Mouse (Mus musculus) c-Kit-positive CD71-positive TER-119-negative erythroid progenitor cells, embryonic 14.5 days (primary cell): ENCODE measurements around the gene Tgm1.
"Not testable (repeated sequence)": the region's sequence is repeated elsewhere in the genome, so short reads cannot be mapped to it uniquely, and the experiment has no call there.

Experiments used
- DNase-seq: peaks from one replicate; pipeline ENCODE4 v3.0.0-alpha.2; 2013; ENCODE audit warnings: low read depth

The Tgm1 gene

DNA sequence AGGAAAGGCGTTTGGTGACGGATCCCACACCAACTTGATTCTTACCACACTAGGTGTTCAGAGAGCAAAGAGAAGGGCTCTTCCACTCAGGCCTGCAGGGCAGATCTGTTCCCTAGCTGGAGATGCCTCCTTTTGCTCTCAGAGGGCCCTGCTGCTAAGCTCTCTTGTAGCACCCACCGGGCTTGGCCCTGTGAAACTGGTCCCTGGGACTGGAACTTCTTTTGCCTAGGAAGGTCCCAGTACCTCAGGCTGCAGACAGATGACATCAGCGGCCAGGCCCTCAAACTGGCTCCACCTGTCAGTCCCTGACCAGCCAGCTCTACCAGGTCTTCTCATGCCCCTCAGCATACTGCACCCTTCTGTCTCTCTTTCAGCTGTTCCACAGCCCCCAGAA is at the start of gene Tgm1:
Gene Tgm1 (minus strand): TSS at position 198 of the 394 bp plus-strand sequence.
- no peak for DNase-seq

DNA sequence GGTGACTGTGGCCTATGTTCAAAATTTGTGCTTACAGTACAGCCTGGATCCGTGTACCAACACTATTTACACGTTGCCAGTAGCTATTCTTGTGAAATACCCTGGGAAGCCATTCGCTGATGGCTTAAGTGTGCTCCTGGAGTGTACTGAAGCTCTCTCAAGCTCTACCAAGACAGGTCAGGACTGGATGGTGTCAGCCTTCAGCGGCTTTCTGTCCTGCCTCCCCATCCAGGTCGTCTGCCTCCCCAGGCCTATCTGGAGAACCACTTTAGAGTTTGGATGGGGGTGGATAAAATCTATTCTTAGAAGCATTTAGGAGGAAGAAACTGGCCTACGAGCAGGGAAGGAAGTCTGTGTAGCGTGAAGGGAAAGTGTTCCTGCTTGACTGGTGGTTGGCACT is 49.4 kb upstream of the Tgm1 start:
- no peak for DNase-seq

GRCm38 (mm10) chr14:55762001-55762821 is 48.5 kb upstream of the Tgm1 start:
- DNase-seq: no peak

DNA sequence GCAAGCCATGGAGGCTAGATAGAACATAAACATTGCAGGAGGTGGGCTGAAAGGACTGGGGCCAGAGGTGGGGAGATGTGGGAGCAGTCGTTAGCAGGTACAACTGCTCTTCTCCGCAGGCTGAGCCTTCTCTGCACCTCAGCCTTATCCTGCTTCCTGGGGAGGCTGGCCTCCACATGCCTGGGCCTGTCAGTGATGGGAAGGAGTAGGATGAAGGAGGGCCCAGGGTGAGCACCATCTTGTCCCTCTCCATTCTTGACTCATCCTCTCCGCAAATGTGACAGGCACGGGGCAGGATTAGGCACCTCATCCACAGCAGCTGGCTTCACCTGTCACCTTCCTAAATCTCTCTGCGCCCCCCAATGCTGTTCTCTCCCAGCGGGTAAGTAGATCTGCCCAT is 47.4 kb upstream of the Tgm1 start, which contains the start of gene Ltb4r2:
Gene Ltb4r2 (plus strand): TSS at position 266 of the 400 bp plus-strand sequence.
- no peak for DNase-seq

- not testable (repeated sequence) for DNase-seq
Measured at GRCm38 (mm10) chr14:55760156-55760555, 46.4 kb upstream of the Tgm1 start.

- DNase-seq: peak; percentile 62
Measured at GRCm38 (mm10) chr14:55758363-55758784, 44.6 kb upstream of the Tgm1 start, which contains the start of gene Cideb. Gene Cideb, minus strand, starts transcription at chr14:55758458.

DNA sequence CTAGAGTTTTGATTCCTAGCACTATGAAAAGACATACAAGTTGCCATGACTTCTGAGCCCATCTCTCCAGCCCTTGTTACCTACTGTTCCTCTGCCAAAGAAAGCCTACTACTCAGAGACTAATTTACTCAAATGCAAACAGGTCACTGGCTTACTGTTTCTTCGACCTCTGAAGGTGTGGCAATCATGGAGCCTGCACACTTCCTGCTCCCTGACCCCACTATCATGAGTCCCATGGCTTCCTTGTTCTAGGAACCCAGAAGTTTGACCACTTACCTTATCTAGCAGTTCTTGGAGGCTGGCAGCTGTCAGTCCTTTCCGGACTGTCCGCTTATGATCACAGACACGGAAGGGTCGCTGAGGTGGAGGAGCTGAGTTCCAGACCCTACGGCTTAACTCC is 43.8 kb upstream of the Tgm1 start:
- DNase-seq: no peak

- DNase-seq: no peak
Measured at GRCm38 (mm10) chr14:55747051-55747847, 33.5 kb upstream of the Tgm1 start.

DNA sequence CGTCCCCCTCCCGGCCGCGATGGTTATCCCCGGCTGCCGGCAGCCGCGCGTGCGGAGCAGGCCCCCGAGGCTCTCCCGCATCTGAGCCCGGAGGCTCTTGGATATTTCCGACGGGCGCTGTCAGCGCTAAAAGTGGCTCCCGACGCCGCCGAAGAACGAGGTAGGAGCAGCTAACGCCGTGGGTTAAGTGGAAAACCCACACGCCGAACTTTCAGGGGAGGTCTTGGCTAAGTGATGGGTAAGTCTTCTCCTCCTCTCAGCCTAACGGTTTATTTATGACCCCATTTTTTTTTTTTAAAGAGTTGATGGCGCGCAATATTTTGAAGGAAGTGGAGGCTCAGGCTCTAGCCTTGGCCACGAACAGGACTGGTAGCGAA is 32.1 kb upstream of the Tgm1 start:
- DNase-seq: no peak

DNA sequence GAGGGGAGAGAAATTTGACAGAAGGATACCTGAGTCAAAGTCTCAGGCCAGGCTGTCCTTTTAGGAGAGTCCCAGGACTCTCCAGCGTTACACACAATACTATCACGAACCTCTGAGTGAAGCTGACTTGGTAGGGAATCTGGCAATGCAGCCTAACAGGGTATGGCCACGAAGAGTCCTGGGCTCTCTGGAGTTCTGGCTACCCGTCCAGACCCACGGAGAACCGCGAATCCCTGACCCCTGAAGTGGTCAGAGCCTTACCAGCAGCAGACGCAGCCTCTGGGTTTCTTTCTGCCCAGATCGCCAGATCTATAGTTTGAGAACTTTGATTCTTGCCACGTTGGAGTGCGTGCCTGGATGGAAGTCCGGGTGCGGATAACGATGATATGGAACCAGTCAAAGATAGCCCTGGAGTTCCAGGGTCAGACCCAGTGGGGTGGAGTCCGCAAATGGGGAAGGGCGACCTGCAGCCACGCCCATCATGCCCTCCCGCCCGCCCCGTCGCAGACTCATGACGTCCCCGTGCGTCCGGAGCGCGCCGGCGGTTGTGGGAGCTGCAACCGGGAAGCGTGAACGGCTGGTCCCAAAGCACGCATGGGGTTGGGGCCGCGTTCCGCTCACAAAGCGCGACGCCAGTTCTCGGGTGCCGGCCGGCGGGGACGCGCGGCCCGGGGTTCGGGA is 31.6 kb upstream of the Tgm1 start, which contains the start of the genes Dhrs1 and Nop9:
Gene Dhrs1 (minus strand): TSS at position 511 of the 681 bp plus-strand sequence.
Gene Nop9 (plus strand): TSS at position 514 of the 681 bp plus-strand sequence.
- no peak for DNase-seq

- DNase-seq: peak; percentile 83
Measured at GRCm38 (mm10) chr14:55743711-55744110, 30.0 kb upstream of the Tgm1 start.

DNA sequence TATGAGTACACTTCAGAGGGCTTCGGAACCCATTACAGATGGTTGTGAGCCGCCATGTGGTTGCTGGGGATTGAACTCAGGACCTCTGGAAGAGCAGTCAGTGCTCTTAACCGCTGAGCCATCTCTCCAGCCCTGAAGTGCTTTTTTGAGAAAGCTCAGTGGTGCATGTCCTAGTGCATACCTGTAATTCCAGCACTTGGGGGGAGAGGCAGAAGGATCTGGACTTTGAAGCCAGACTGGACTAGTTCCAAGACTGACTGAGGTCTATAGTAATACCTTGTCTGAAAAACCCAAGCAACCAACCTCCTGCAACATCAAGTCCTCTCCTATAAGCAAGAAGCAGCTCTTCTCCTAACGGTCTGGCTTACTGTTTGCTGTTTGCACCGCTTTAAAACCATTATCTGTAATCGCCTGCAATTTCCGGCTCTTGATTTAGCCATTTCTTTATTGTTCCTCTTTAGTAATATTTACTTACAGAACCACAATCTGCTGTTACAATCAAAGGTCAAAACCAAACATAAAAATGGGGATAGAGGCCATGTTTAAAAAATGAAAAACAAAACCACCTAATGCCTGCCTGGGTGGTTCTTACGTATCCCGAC is 23.5 kb upstream of the Tgm1 start:
- no peak for DNase-seq

DNA sequence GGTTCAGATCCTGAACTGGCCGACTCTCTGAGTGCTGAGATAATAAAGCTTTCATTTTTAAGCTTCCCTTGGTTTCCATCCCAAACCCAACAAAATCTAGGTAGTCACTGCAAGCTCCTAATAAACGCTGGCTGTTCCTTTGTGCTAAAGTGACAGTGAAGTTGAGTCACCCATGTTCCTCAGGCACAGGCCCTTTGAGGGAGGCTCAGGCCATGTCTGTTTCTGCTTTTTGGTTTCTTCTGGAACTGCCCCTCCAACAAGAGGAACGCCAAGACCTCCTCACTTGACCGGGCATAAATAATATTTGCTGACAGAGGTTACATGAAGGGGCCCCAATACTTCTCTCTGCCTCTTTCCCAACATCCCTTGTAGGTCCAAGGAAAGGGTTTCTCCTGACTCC is 22.0 kb upstream of the Tgm1 start:
- no peak for DNase-seq

GRCm38 (mm10) chr14:55735334-55735733 is 21.6 kb upstream of the Tgm1 start:
- no peak for DNase-seq

GRCm38 (mm10) chr14:55734869-55735268 is 21.1 kb upstream of the Tgm1 start:
- no peak for DNase-seq

GRCm38 (mm10) chr14:55733889-55734288 is 20.2 kb upstream of the Tgm1 start:
- DNase-seq: no peak

DNA sequence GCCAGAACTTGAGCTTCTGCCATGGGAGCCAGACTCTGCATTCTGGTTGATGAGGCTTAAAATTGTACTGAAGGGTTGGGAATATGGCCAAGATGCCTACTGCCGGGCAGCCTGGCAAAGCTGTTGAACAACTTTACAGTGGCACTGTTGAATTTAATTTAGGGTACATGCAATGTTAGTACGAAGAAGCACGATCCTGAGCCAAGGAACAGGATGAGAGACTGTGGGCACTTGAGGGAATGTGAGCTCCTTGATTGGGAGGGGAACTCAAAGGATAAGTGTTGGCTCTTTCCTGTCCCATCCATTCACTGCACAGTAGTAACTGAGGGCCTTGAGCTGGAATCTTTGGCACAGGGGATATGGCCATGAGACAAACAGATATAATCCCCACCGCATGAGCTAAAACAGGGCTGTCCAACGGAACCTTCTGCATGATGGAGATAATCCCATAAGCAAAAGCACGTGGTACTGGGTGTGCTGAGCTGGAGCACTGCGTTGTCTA is 16.9 kb upstream of the Tgm1 start:
- DNase-seq: no peak

DNA sequence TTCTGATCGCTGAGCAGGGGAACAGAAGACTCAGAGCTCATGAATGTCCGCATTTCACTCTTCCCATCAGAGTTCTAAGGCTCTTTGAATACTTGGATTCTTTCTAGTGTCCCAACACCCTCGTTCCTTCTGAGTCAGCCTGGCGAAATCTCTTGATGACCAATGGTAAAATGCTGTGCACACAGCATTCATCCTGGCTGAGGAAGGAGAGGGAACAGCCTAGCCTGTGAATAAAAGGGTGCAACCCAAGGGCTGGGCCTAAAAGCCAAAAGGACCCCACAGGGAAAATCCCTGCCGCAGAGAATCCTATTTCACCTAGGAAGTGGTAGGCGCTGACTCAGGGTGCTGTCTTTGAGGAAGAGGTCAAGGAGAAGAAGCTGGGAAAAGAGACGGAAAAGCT is 16.4 kb upstream of the Tgm1 start:
- no peak for DNase-seq

GRCm38 (mm10) chr14:55727889-55728685 is 14.4 kb upstream of the Tgm1 start:
- no peak for DNase-seq

DNA sequence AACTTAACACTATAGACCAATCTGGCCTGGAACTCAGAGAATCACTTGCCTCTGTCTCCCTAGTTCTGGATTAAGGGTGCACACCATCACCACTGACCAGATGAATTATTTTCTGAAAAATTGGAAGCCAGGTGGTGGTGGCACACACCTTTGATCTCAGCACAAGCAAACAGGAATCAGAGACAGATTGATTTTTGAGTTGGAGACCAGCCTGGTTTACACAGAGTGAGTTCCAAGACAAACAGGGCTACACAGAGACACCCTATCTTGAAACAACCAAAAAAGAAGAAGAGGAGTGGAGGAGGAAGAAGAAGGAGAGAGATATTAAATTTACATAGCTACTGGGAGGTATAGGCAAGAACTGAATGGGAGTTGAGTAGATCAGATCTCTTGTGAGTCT is 12.5 kb upstream of the Tgm1 start:
- no peak for DNase-seq

- DNase-seq: no peak
Measured at GRCm38 (mm10) chr14:55724411-55724871, 10.7 kb upstream of the Tgm1 start.
